Mouse (Mus musculus) kidney, adult 18-20 months (tissue): Measurements from ENCODE around the gene Ndufa7.
"Not testable (repeated sequence)": the region's sequence is repeated elsewhere in the genome, so short reads cannot be mapped to it uniquely, and the experiment has no call there.

ENCODE experiments used
- DNase-seq: peaks from one replicate; pipeline ENCODE4 v3.0.0; 2021

Ndufa7 gene

DNA sequence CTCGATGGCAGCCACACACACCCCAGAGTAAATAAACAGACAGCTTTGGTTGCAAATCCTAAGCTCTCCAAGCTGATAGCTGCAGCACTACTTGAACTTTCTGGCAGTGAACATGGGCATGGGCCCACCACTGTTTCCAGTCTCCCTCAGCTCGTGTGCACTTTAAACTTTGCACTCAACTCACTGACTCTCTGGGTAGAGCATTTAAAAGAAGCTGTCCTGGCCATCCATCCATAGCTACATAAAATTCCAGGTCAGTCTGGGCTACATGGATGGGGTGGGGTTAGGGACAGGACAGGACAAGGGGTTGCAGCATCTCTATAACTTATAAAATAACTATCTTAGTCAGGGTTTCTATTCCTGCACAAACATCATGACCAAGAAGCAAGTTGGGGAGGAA is 63.4 kb downstream of the Ndufa7 start:
- not testable (repeated sequence) for DNase-seq
